Mouse (Mus musculus): Measurements from ENCODE around the gene Gm11037. TPM values are rescaled to one million over a fixed set of nuclear protein-coding genes. Genes with fewer than 3 reads are reported as not detected.

Gene Gm11037
- not detected in 2 replicates for polyA plus RNA-seq (2012; rRNA removed)

DNA sequence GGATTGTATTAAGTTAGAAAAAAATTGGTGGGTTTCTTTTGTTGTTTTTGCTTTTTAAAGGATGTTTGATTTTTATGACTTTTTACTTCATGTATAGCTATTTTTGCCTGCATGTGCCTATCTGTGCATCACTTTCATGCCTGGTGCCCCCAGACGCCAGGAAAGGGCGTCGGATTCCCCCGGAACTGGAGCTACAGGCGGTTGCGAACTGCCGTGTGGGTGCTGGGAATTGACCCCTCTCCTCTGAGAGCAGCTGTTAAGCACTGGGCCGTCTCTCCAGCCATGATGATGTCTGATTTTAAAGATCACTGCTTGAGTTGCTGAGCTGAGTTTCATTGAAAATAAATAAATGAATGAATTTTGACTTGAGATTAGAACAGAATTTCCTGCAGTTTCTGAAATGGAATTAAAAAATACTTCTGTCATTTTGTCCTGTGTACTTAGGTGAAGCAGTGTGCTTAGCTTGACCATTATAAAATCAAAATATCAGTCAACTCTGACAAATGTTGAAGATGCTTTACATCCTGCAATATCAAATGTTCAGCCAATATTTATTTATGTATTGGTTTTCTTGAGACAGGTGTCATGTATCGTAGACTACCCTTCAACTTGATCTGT lies at the start of gene Gm11037:
Gene Gm11037 (plus strand): TSS at position 568 of the 618 bp plus-strand sequence.

GRCm38 (mm10) chr2:131086667-131087390 lies 46.5 kb upstream of the Gm11037 start, which contains the start of gene Siglec1:
Siglec1 (minus strand) TSS chr2:131086765.

GRCm38 (mm10) chr2:131127161-131127730 lies 6.1 kb upstream of the Gm11037 start, which contains the start of gene Hspa12b:
Hspa12b (plus strand) TSS chr2:131127280.

DNA sequence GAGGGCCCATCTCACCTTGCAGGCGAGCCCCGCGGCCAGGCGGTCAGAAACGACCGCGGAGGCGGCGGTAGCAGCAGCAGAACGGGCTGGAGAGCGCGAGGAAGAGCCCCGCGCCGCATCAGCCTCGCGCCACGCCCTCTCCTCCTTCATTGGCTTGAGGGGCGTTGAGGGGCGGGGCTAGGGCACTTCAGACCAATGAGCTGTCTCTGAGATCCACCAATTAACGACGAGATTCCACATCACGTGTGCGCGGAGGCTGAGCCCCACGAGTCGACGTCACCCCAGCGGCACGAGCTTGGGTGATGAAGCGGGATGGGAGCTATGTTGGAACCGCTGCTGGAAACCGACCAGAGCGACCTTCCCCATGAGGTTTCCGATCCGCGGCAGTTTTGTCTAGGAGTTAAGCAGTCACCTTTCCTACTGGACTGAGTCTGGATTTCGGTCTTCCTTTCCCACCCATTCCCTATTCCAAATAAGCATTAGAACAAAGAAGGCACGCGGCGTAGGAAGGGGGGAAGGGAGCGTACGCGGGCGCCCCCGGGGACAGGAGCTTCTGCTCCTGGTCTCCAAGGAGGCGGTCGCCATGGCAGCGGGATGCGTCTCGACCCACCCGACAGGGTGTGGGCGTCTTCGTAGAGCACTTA lies 26.8 kb downstream of the Gm11037 start, which contains the start of gene 1700037H04Rik:
Gene 1700037H04Rik (minus strand): TSS at position 144 of the 644 bp plus-strand sequence.

GRCm38 (mm10) chr2:131179990-131180587 lies 46.8 kb downstream of the Gm11037 start, which contains the start of gene Cenpb:
Cenpb (minus strand) TSS chr2:131180067.

Other genes starting within 250 kb of the Gm11037 start
- 4.0 and 4.6 TPM in 2 replicates for gene 4930402H24Rik, start 227.1 kb upstream of the Gm11037 start, polyA plus RNA-seq (2012; rRNA removed)
- gene Atrn, start 227.0 kb upstream of the Gm11037 start, polyA plus RNA-seq (2012; rRNA removed): 2.9 and 3.9 TPM in 2 replicates
- 0.22 and 0.55 TPM in 2 replicates for gene Gfra4, start 90.4 kb upstream of the Gm11037 start, polyA plus RNA-seq (2012; rRNA removed)
- 0.37 and 0.72 TPM in 2 replicates for gene Adam33, start 69.7 kb upstream of the Gm11037 start, polyA plus RNA-seq (2012; rRNA removed)
- gene Siglec1, start 46.7 kb upstream of the Gm11037 start, polyA plus RNA-seq (2012; rRNA removed): 0.74 and 1.1 TPM in 2 replicates
- 2.1 and 2.3 TPM in 2 replicates for gene Hspa12b, start 6.2 kb upstream of the Gm11037 start, polyA plus RNA-seq (2012; rRNA removed)
- 88.6 and 97.1 TPM in 2 replicates for gene 1700037H04Rik, start 26.6 kb downstream of the Gm11037 start, polyA plus RNA-seq (2012; rRNA removed)
- gene Cenpb, start 46.6 kb downstream of the Gm11037 start, polyA plus RNA-seq (2012; rRNA removed): 11.9 and 12.4 TPM in 2 replicates
- gene Cdc25b, start 53.5 kb downstream of the Gm11037 start, polyA plus RNA-seq (2012; rRNA removed): 138 and 163 TPM in 2 replicates
- 1.7 and 2.5 TPM in 2 replicates for gene Spef1, start 53.8 kb downstream of the Gm11037 start, polyA plus RNA-seq (2012; rRNA removed)
- 13.9 and 20.2 TPM in 2 replicates for gene Ap5s1, start 73.6 kb downstream of the Gm11037 start, polyA plus RNA-seq (2012; rRNA removed)
- 22.2 and 25.7 TPM in 2 replicates for gene Mavs, start 100.6 kb downstream of the Gm11037 start, polyA plus RNA-seq (2012; rRNA removed)
- gene Pank2, start 129.0 kb downstream of the Gm11037 start, polyA plus RNA-seq (2012; rRNA removed): 15.1 and 17.9 TPM in 2 replicates
- gene Rnf24, start 219.4 kb downstream of the Gm11037 start, polyA plus RNA-seq (2012; rRNA removed): 0.50 and 0.60 TPM in 2 replicates

All from liver, embryonic 14 days (tissue).